Mouse (Mus musculus) liver, embryonic 14.5 days (tissue): Measurements from ENCODE around the gene Anxa11.
"Not testable (repeated sequence)": the region's sequence is repeated elsewhere in the genome, so short reads cannot be mapped to it uniquely, and the experiment has no call there.

ENCODE experiments used
- CTCF ChIP-seq: IDR thresholded peaks from 2 replicates; pipeline ENCODE4 v1.5.1; 2016; ENCODE audit warnings: antibody characterized with exemption, low read depth, control low read depth
- EP300 ChIP-seq: IDR thresholded peaks from 2 replicates; pipeline ENCODE4 v1.6.1; 2016; ENCODE audit warnings: antibody characterized with exemption, low read depth

DNA sequence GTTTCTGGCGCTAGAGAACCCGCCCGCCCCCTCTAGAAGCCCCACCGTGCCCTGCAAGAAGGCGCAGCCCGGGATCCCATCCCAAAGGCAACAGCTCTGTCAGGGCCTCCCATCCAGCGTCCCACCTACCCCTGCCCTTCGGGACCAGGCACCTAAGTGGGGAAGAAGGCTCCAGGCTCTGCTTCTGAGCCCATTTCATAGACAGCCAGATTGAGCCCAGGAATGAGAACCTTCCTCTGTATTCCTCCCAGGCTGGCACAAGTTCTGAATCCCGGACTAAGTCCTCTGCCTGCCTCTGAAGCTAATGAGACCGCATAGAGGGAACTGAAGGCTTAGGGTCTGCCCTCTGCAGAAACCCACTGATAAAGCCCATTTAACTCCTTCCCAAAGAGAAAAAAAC is 61.0 kb downstream of the Anxa11 start, which contains the start of gene Plac9a:
- not testable (repeated sequence) for TF ChIP-seq EP300, CTCF
